Mouse (Mus musculus) brain, embryonic 18.5 days (tissue): ENCODE data around the gene Nmrk2.

Experiments used
- DNase-seq: peaks from one replicate; pipeline ENCODE4 v3.0.0-alpha.2; 2012; ENCODE audit warnings: low read depth, low spot score

Nmrk2 gene

GRCm38 (mm10) chr10:81216810-81217209 is 15.0 kb upstream of the Nmrk2 start:
- no peak for DNase-seq

GRCm38 (mm10) chr10:81216260-81216659 is 14.4 kb upstream of the Nmrk2 start:
- no peak for DNase-seq

- no peak for DNase-seq
Measured at GRCm38 (mm10) chr10:81210154-81210553, 8.3 kb upstream of the Nmrk2 start.

- no peak for DNase-seq
Measured at GRCm38 (mm10) chr10:81204137-81204536, 2.3 kb upstream of the Nmrk2 start.

- no peak for DNase-seq
Measured at GRCm38 (mm10) chr10:81202978-81203720, 1.3 kb upstream of the Nmrk2 start.

- no peak for DNase-seq
Measured at GRCm38 (mm10) chr10:81200605-81201287, 1.1 kb downstream of the Nmrk2 start.

- no peak for DNase-seq
Measured at GRCm38 (mm10) chr10:81200141-81200540, 1.7 kb downstream of the Nmrk2 start.

GRCm38 (mm10) chr10:81198990-81199389 is 2.9 kb downstream of the Nmrk2 start:
- no peak for DNase-seq

GRCm38 (mm10) chr10:81198230-81198629 is 3.6 kb downstream of the Nmrk2 start:
- DNase-seq, result no peak

- no peak for DNase-seq
Measured at GRCm38 (mm10) chr10:81197305-81197704, 4.5 kb downstream of the Nmrk2 start.

GRCm38 (mm10) chr10:81196470-81197065 is 5.3 kb downstream of the Nmrk2 start:
- no peak for DNase-seq

- DNase-seq, result no peak
Measured at GRCm38 (mm10) chr10:81195300-81195699, 6.6 kb downstream of the Nmrk2 start.

- no peak for DNase-seq
Measured at GRCm38 (mm10) chr10:81193991-81194774, 7.7 kb downstream of the Nmrk2 start.

GRCm38 (mm10) chr10:81192968-81193501 is 8.8 kb downstream of the Nmrk2 start:
- DNase-seq, result no peak

- no peak for DNase-seq
Measured at GRCm38 (mm10) chr10:81192270-81192967, 9.4 kb downstream of the Nmrk2 start.

GRCm38 (mm10) chr10:81191342-81191982 is 10.4 kb downstream of the Nmrk2 start:
- no peak for DNase-seq

- no peak for DNase-seq
Measured at GRCm38 (mm10) chr10:81190912-81191321, 10.9 kb downstream of the Nmrk2 start.

GRCm38 (mm10) chr10:81190236-81190911 is 11.5 kb downstream of the Nmrk2 start:
- DNase-seq, result no peak

GRCm38 (mm10) chr10:81189821-81190220 is 12.0 kb downstream of the Nmrk2 start:
- no peak for DNase-seq

- DNase-seq, result no peak
Measured at GRCm38 (mm10) chr10:81187161-81187560, 14.7 kb downstream of the Nmrk2 start.
